Mouse (Mus musculus) 3T3-L1 (cell line): ENCODE results near the gene Clcc1.

Experiments used
- DNase-seq: peaks from one replicate; pipeline ENCODE4 v3.0.0-alpha.2; 2015; ENCODE audit warnings: low read depth, low spot score

Clcc1 gene

GRCm38 (mm10) chr3:108701256-108701655 lies 47.5 kb downstream of the Clcc1 start:
- DNase-seq: peak; percentile 54

GRCm38 (mm10) chr3:108702789-108703188 lies 49.1 kb downstream of the Clcc1 start:
- DNase-seq: no peak

- DNase-seq: no peak
These were observed 57.6 kb downstream of the Clcc1 start for GRCm38 (mm10) chr3:108711296-108711695.

- DNase-seq: no peak
These were observed 59.5 kb downstream of the Clcc1 start for GRCm38 (mm10) chr3:108713065-108713675.

- no peak for DNase-seq
These were observed 61.1 kb downstream of the Clcc1 start for GRCm38 (mm10) chr3:108714837-108715236.

GRCm38 (mm10) chr3:108717896-108718502 lies 64.3 kb downstream of the Clcc1 start:
- DNase-seq: no peak

- DNase-seq: no peak
These were observed 65.6 kb downstream of the Clcc1 start for GRCm38 (mm10) chr3:108719357-108719756.

GRCm38 (mm10) chr3:108719761-108720160 lies 66.0 kb downstream of the Clcc1 start:
- no peak for DNase-seq

GRCm38 (mm10) chr3:108721076-108721991 lies 67.6 kb downstream of the Clcc1 start:
- peak; percentile 77 for DNase-seq

- DNase-seq: peak; percentile 97
These were observed 68.5 kb downstream of the Clcc1 start, which contains the start of gene Gpsm2 for GRCm38 (mm10) chr3:108722036-108722872. TSS of gene Gpsm2 (minus strand) at chr3:108722309.

- no peak for DNase-seq
These were observed 72.7 kb downstream of the Clcc1 start for GRCm38 (mm10) chr3:108726413-108726812.

- no peak for DNase-seq
These were observed 73.6 kb downstream of the Clcc1 start for GRCm38 (mm10) chr3:108727344-108727743.

- DNase-seq: no peak
These were observed 74.1 kb downstream of the Clcc1 start for GRCm38 (mm10) chr3:108727776-108728175.
